Mouse (Mus musculus) neural tube, embryonic 12.5 days (tissue): Measurements from ENCODE around the gene Gm49339. TPM values are rescaled to one million over a fixed set of nuclear protein-coding genes. Genes with fewer than 3 reads are reported as not detected.

Experiments used
- ATAC-seq: fragments of 200-750 bp; cut with Nextera tagmentation; 2 replicates; pipeline ENCODE4 v1.8.0; 2017; ENCODE audit warnings: low read depth, mild to moderate bottlenecking, moderate TSS enrichment, moderate library complexity; ENCODE audit not compliant: low FRiP score
- H3K27ac ChIP-seq: fragments of 300-500 bp; sonication (generic); 2 replicates; pipeline ENCODE4 v1.5.1; 2016
- H3K27me3 ChIP-seq: fragments of 300-500 bp; sonication (generic); replicated peaks from 2 replicates; pipeline ENCODE4 v1.6.1; 2016; ENCODE audit warnings: mild to moderate bottlenecking
- H3K36me3 ChIP-seq: fragments of 300-500 bp; sonication (generic); 2 replicates; pipeline ENCODE4 v1.6.1; 2016; ENCODE audit warnings: mild to moderate bottlenecking
- H3K4me1 ChIP-seq: fragments of 300-500 bp; sonication (generic); 2 replicates; pipeline ENCODE4 v1.6.1; 2016
- H3K4me2 ChIP-seq: fragments of 300-500 bp; sonication (generic); replicated peaks from 2 replicates; pipeline ENCODE4 v1.6.1; 2016; ENCODE audit warnings: mild to moderate bottlenecking
- H3K4me3 ChIP-seq: fragments of 300-500 bp; sonication (generic); 2 replicates; pipeline ENCODE4 v1.5.1; 2016
- H3K9ac ChIP-seq: fragments of 300-500 bp; sonication (generic); 2 replicates; pipeline ENCODE4 v1.6.1; 2016; ENCODE audit warnings: mild to moderate bottlenecking
- H3K9me3 ChIP-seq: fragments of 300-500 bp; sonication (generic); 2 replicates; pipeline ENCODE4 v1.6.1; 2016; ENCODE audit warnings: mild to moderate bottlenecking
- WGBS: fragments of 180-500 bp; shearing (Covaris S2); methylation state at CpG from one replicate; pipeline ENCODE4 v1.1.7; 2016; 5-methylcytosine and 5-hydroxymethylcytosine counted together
- polyA plus RNA-seq: library from polyadenylated mRNA; unstranded; fragments of >200 nt; fragmentation: Nextera tagmentation; extraction: Ambion mirVana; gene quantifications from 2 replicates; pipeline ENCODE4 v1.2.1, GENCODE M21; 2016

Gene Gm49339
- polyA plus RNA-seq, 1 experiment from 2014 or later = not detected

- H3K27me3 ChIP-seq = no peaks in the 10 kb centered on the region
- H3K4me1 ChIP-seq = no peaks in the 10 kb centered on the region
- H3K27ac ChIP-seq = no peak overlapping the region
- H3K4me3 ChIP-seq = no peak overlapping the region
- ATAC-seq = no peak
- no peaks in the 10 kb centered on the region for H3K9me3 ChIP-seq
- no peak overlapping the region for H3K4me2 ChIP-seq
- 91% methylated on average over 4 of the region's 4 CpGs for WGBS
- H3K9ac ChIP-seq = no peak overlapping the region
- no peaks in the 10 kb centered on the region for H3K36me3 ChIP-seq
Measured at GRCm38 (mm10) chr10:51526633-51527032, 46.2 kb downstream of the Gm49339 start.

GRCm38 (mm10) chr10:51528840-51529434 is 48.5 kb downstream of the Gm49339 start:
- 78% methylated on average over 8 of the region's 8 CpGs for whole genome bisulfite sequencing
- H3K4me3 ChIP-seq = no peak overlapping the region
- no peaks in the 10 kb centered on the region for H3K36me3 ChIP-seq
- H3K4me1 ChIP-seq = no peaks in the 10 kb centered on the region
- H3K27me3 ChIP-seq = no peaks in the 10 kb centered on the region
- ATAC-seq = no peak
- no peak overlapping the region for H3K9ac ChIP-seq
- no peaks in the 10 kb centered on the region for H3K9me3 ChIP-seq
- no peak overlapping the region for H3K4me2 ChIP-seq
- H3K27ac ChIP-seq = no peak overlapping the region

GRCm38 (mm10) chr10:51529497-51529896 is 49.1 kb downstream of the Gm49339 start:
- no peaks in the 10 kb centered on the region for H3K36me3 ChIP-seq
- no peak overlapping the region for H3K4me2 ChIP-seq
- WGBS = 86% methylated on average over 3 of the region's 3 CpGs
- no peak overlapping the region for H3K27ac ChIP-seq
- H3K4me3 ChIP-seq = no peak overlapping the region
- no peak overlapping the region for H3K9ac ChIP-seq
- H3K9me3 ChIP-seq = no peaks in the 10 kb centered on the region
- ATAC-seq = no peak
- no peaks in the 10 kb centered on the region for H3K4me1 ChIP-seq
- no peaks in the 10 kb centered on the region for H3K27me3 ChIP-seq

GRCm38 (mm10) chr10:51530813-51531212 is 50.4 kb downstream of the Gm49339 start:
- Histone ChIP-seq H3K27me3 (no peaks in the 10 kb centered on the region), H3K4me2 (no peak overlapping the region), H3K9me3 (no peaks in the 10 kb centered on the region), H3K4me1 (no peaks in the 10 kb centered on the region), H3K9ac (no peak overlapping the region), H3K4me3 (no peak overlapping the region), H3K27ac (no peak overlapping the region), H3K36me3 (no peaks in the 10 kb centered on the region)
- WGBS = 94% methylated on average over 7 of the region's 7 CpGs
- no peak for ATAC-seq

Other genes with a start within 250 kb of the Gm49339 start
- 0.28 TPM in 1 of 2 replicates, not detected in the other for gene Lilr4b, start within 50 bp of the Gm49339 start, polyA plus RNA-seq
- gene Lilrb4a, start 10.3 kb downstream of the Gm49339 start, polyA plus RNA-seq = 1.5 and 1.8 TPM in 2 replicates
- gene Fam162b, start 109.9 kb downstream of the Gm49339 start, polyA plus RNA-seq = 0.65 and 1.2 TPM in 2 replicates
- not detected in 2 replicates for gene Gprc6a, start 150.8 kb downstream of the Gm49339 start, polyA plus RNA-seq
- 0.08 and 0.22 TPM in 2 replicates for gene Rfx6, start 197.1 kb downstream of the Gm49339 start, polyA plus RNA-seq